Mouse (Mus musculus) ES-E14 (cell line): ENCODE results near the gene Rnh1.

ENCODE experiments used
- CHD2 ChIP-seq: IDR thresholded peaks from 2 replicates; pipeline ENCODE4 v1.6.1; 2014; ENCODE audit warnings: mild to moderate bottlenecking, low read depth, low read length, inconsistent platforms
- HCFC1 ChIP-seq: IDR thresholded peaks from 2 replicates; pipeline ENCODE4 v1.6.1; 2012; ENCODE audit warnings: low read length, inconsistent platforms, borderline replicate concordance; ENCODE audit not compliant: insufficient read depth
- MAFK ChIP-seq: IDR thresholded peaks from 2 replicates; pipeline ENCODE4 v1.6.1; 2014; ENCODE audit warnings: mild to moderate bottlenecking, low read depth, low read length, inconsistent platforms; ENCODE audit not compliant: insufficient read depth
- ZC3H11A ChIP-seq: IDR thresholded peaks from 2 replicates; pipeline ENCODE4 v1.6.1; 2012; ENCODE audit warnings: low read depth, mild to moderate bottlenecking, inconsistent platforms, low read length, borderline replicate concordance

GRCm38 (mm10) chr7:141141326-141141725 is 31.3 kb downstream of the Rnh1 start:
- no peak for TF ChIP-seq MAFK
- TF ChIP-seq CHD2: no peak
- no peak for TF ChIP-seq HCFC1
- TF ChIP-seq ZC3H11A: no peak
